Mouse (Mus musculus): ENCODE results near the gene Slamf6. TPM values are rescaled to one million over a fixed set of nuclear protein-coding genes. Genes with fewer than 3 reads are reported as not detected.
"Not testable (repeated sequence)": the region's sequence is repeated elsewhere in the genome, so short reads cannot be mapped to it uniquely, and the experiment has no call there.

Slamf6 gene
- polyA plus RNA-seq (2016; fragmentation: Nextera tagmentation; extraction: Ambion mirVana) = 0.45 TPM in 1 of 2 replicates, not detected in the other

GRCm38 (mm10) chr1:171917305-171918039 lies at the start of gene Slamf6:
Gene Slamf6 (plus strand): TSS chr1:171917515.
- no peaks in the 10 kb centered on the region for H3K36me3 ChIP-seq (replicated peaks)
- H3K27ac ChIP-seq (replicated peaks) = no peak within 1 kb of the TSS
- whole genome bisulfite sequencing = 86% methylated on average over 14 of the region's 14 CpGs
- H3K4me1 ChIP-seq = no peaks in the 10 kb centered on the region
- no peaks in the 10 kb centered on the region for H3K27me3 ChIP-seq (replicated peaks; ENCODE audit: low read depth, poor library complexity, severe bottlenecking)
- DNase-seq (ENCODE audit: low spot score) = no peak
- H3K9me3 ChIP-seq = no peaks in the 10 kb centered on the region; the same call in 1 of the 2 replicates
- H3K4me3 ChIP-seq = no peak within 1 kb of the TSS

GRCm38 (mm10) chr1:171886989-171887388 lies 30.3 kb upstream of the Slamf6 start:
- no peaks in the 10 kb centered on the region for H3K36me3 ChIP-seq (replicated peaks)
- 92% methylated on average over 1 of the region's 1 CpGs for WGBS
- no peak overlapping the region for H3K27ac ChIP-seq (replicated peaks)

GRCm38 (mm10) chr1:171895364-171895763 lies 22.0 kb upstream of the Slamf6 start, which contains the start of gene Gm10521:
Gene Gm10521 (plus strand): TSS chr1:171895664.
- not testable (repeated sequence) for H3K4me3 ChIP-seq; DNase-seq (ENCODE audit: low spot score); H3K27ac ChIP-seq (replicated peaks); H3K9me3 ChIP-seq; H3K36me3 ChIP-seq (replicated peaks); H3K27me3 ChIP-seq (replicated peaks; ENCODE audit: low read depth, poor library complexity, severe bottlenecking); H3K4me1 ChIP-seq
- WGBS = 85% methylated on average over 5 of the region's 5 CpGs

More at GRCm38 (mm10) chr1:171886989-171887388, 30.3 kb upstream of the Slamf6 start:
- Histone ChIP-seq H3K27me3 (replicated peaks; ENCODE audit: low read depth, poor library complexity, severe bottlenecking) (no peaks in the 10 kb centered on the region), H3K4me1 (no peaks in the 10 kb centered on the region), H3K4me3 (no peak overlapping the region), H3K9me3 (no peaks in the 10 kb centered on the region)
- no peak for DNase-seq (ENCODE audit: low spot score)

GRCm38 (mm10) chr1:171904011-171904410 lies 13.3 kb upstream of the Slamf6 start:
- Histone ChIP-seq H3K4me1 (no peaks in the 10 kb centered on the region), H3K9me3 (0 out of 2 replicates have a peak, but pooled peaks cover under 1% of the 10 kb centered on the region), H3K36me3 (replicated peaks) (no peaks in the 10 kb centered on the region), H3K27me3 (replicated peaks; ENCODE audit: low read depth, poor library complexity, severe bottlenecking) (no peaks in the 10 kb centered on the region), H3K4me3 (no peak overlapping the region), H3K27ac (replicated peaks) (no peak overlapping the region)
- DNase-seq (ENCODE audit: low spot score) = no peak
- WGBS = 71% methylated on average over 1 of the region's 1 CpGs

GRCm38 (mm10) chr1:171915638-171916458 lies 1.5 kb upstream of the Slamf6 start:
- Histone ChIP-seq H3K27ac (replicated peaks) (no peak overlapping the region), H3K4me1 (no peaks in the 10 kb centered on the region), H3K36me3 (replicated peaks) (no peaks in the 10 kb centered on the region), H3K4me3 (no peak overlapping the region), H3K9me3 (peaks cover 2% of the 10 kb centered on the region; the same call in 1 of the 2 replicates), H3K27me3 (replicated peaks; ENCODE audit: low read depth, poor library complexity, severe bottlenecking) (no peaks in the 10 kb centered on the region)
- no peak for DNase-seq (ENCODE audit: low spot score)
- WGBS = 83% methylated on average over 13 of the region's 13 CpGs

GRCm38 (mm10) chr1:171918136-171918920 lies 1.0 kb downstream of the Slamf6 start:
- no peaks in the 10 kb centered on the region for H3K27me3 ChIP-seq (replicated peaks; ENCODE audit: low read depth, poor library complexity, severe bottlenecking)
- 89% methylated on average over 12 of the region's 12 CpGs for WGBS
- no peaks in the 10 kb centered on the region for H3K9me3 ChIP-seq
- H3K4me1 ChIP-seq = no peaks in the 10 kb centered on the region
- no peak overlapping the region for H3K27ac ChIP-seq (replicated peaks)
- H3K4me3 ChIP-seq = no peak overlapping the region
- no peak for DNase-seq (ENCODE audit: low spot score)
- H3K36me3 ChIP-seq (replicated peaks) = no peaks in the 10 kb centered on the region

GRCm38 (mm10) chr1:171919193-171919592 lies 1.9 kb downstream of the Slamf6 start:
- Histone ChIP-seq H3K4me3 (no peak overlapping the region), H3K9me3 (no peaks in the 10 kb centered on the region), H3K4me1 (no peaks in the 10 kb centered on the region), H3K36me3 (replicated peaks) (no peaks in the 10 kb centered on the region), H3K27me3 (replicated peaks; ENCODE audit: low read depth, poor library complexity, severe bottlenecking) (no peaks in the 10 kb centered on the region), H3K27ac (replicated peaks) (no peak overlapping the region)
- DNase-seq (ENCODE audit: low spot score) = no peak
- WGBS = 88% methylated on average over 5 of the region's 5 CpGs

- no peaks in the 10 kb centered on the region for H3K4me1 ChIP-seq
- H3K27me3 ChIP-seq (replicated peaks; ENCODE audit: low read depth, poor library complexity, severe bottlenecking) = no peaks in the 10 kb centered on the region
- no peaks in the 10 kb centered on the region for H3K36me3 ChIP-seq (replicated peaks)
- H3K27ac ChIP-seq (replicated peaks) = no peak overlapping the region
- WGBS = 85% methylated on average over 6 of the region's 6 CpGs
- H3K4me3 ChIP-seq = no peak overlapping the region
- H3K9me3 ChIP-seq = no peaks in the 10 kb centered on the region
- no peak for DNase-seq (ENCODE audit: low spot score)
Observed at GRCm38 (mm10) chr1:171919901-171920510, 2.7 kb downstream of the Slamf6 start.

- Histone ChIP-seq H3K27me3 (replicated peaks; ENCODE audit: low read depth, poor library complexity, severe bottlenecking) (no peaks in the 10 kb centered on the region), H3K4me1 (no peaks in the 10 kb centered on the region), H3K36me3 (replicated peaks) (no peaks in the 10 kb centered on the region), H3K27ac (replicated peaks) (no peak overlapping the region), H3K4me3 (no peak overlapping the region), H3K9me3 (no peaks in the 10 kb centered on the region)
- no peak for DNase-seq (ENCODE audit: low spot score)
- 87% methylated on average over 9 of the region's 9 CpGs for WGBS
Observed at GRCm38 (mm10) chr1:171920989-171921621, 3.8 kb downstream of the Slamf6 start.

- no peaks in the 10 kb centered on the region for H3K4me1 ChIP-seq
- no peaks in the 10 kb centered on the region for H3K27me3 ChIP-seq (replicated peaks; ENCODE audit: low read depth, poor library complexity, severe bottlenecking)
- H3K9me3 ChIP-seq = no peaks in the 10 kb centered on the region
- H3K4me3 ChIP-seq = no peak overlapping the region
- DNase-seq (ENCODE audit: low spot score) = no peak
- WGBS = 39% methylated on average over 2 of the region's 2 CpGs
- no peaks in the 10 kb centered on the region for H3K36me3 ChIP-seq (replicated peaks)
- H3K27ac ChIP-seq (replicated peaks) = no peak overlapping the region
Observed at GRCm38 (mm10) chr1:171921641-171922040, 4.3 kb downstream of the Slamf6 start.

GRCm38 (mm10) chr1:171922844-171923243 lies 5.5 kb downstream of the Slamf6 start:
- H3K4me3 ChIP-seq = no peak overlapping the region
- WGBS = 91% methylated on average over 5 of the region's 5 CpGs
- no peaks in the 10 kb centered on the region for H3K4me1 ChIP-seq
- no peak overlapping the region for H3K27ac ChIP-seq (replicated peaks)
- no peaks in the 10 kb centered on the region for H3K27me3 ChIP-seq (replicated peaks; ENCODE audit: low read depth, poor library complexity, severe bottlenecking)
- no peaks in the 10 kb centered on the region for H3K9me3 ChIP-seq
- no peak for DNase-seq (ENCODE audit: low spot score)
- H3K36me3 ChIP-seq (replicated peaks) = no peaks in the 10 kb centered on the region
